Mouse (Mus musculus) intestine, embryonic 15.5 days (tissue): ENCODE measurements around the gene Kif6. TPM values are rescaled to one million over a fixed set of nuclear protein-coding genes. Genes with fewer than 3 reads are reported as not detected.

ENCODE experiments used
- ATAC-seq: fragments of 200-750 bp; cut with Nextera tagmentation; 2 replicates; pipeline ENCODE4 v1.8.0; 2017; ENCODE audit warnings: moderate TSS enrichment, moderate library complexity
- H3K27ac ChIP-seq: fragments of 300-500 bp; sonication (generic); 2 replicates; pipeline ENCODE4 v1.5.1; 2015; ENCODE audit warnings: mild to moderate bottlenecking, inconsistent platforms
- H3K27me3 ChIP-seq: fragments of 300-500 bp; sonication (generic); replicated peaks from 2 replicates; pipeline ENCODE4 v1.6.1; 2015; ENCODE audit warnings: inconsistent platforms
- H3K36me3 ChIP-seq: fragments of 300-500 bp; sonication (generic); 2 replicates; pipeline ENCODE4 v1.6.1; 2015; ENCODE audit warnings: inconsistent platforms
- H3K4me1 ChIP-seq: fragments of 300-500 bp; sonication (generic); replicated peaks from 2 replicates; pipeline ENCODE4 v1.6.1; 2015; ENCODE audit warnings: inconsistent platforms
- H3K4me2 ChIP-seq: fragments of 300-500 bp; sonication (generic); replicated peaks from 2 replicates; pipeline ENCODE4 v1.6.1; 2015; ENCODE audit warnings: mild to moderate bottlenecking, inconsistent platforms
- H3K4me3 ChIP-seq: fragments of 300-500 bp; sonication (generic); replicated peaks from 2 replicates; pipeline ENCODE4 v1.5.1; 2015; ENCODE audit warnings: inconsistent platforms
- H3K9ac ChIP-seq: fragments of 300-500 bp; sonication (generic); 2 replicates; pipeline ENCODE4 v1.6.1; 2015; ENCODE audit warnings: inconsistent platforms
- H3K9me3 ChIP-seq: fragments of 300-500 bp; sonication (generic); 2 replicates; pipeline ENCODE4 v1.6.1; 2016; ENCODE audit warnings: inconsistent platforms
- WGBS: fragments of 180-500 bp; shearing (Covaris S2); methylation state at CpG from one replicate; pipeline ENCODE4 v1.1.7; 2015; 5-methylcytosine and 5-hydroxymethylcytosine counted together
- polyA plus RNA-seq: library from polyadenylated mRNA; unstranded; fragments of >200 nt; fragmentation: Nextera tagmentation; extraction: Ambion mirVana; gene quantifications from 2 replicates; pipeline ENCODE4 v1.2.1, GENCODE M21; 2015

Gene Kif6
- polyA plus RNA-seq, 1 experiment from 2014 or later = 0.97 TPM

DNA sequence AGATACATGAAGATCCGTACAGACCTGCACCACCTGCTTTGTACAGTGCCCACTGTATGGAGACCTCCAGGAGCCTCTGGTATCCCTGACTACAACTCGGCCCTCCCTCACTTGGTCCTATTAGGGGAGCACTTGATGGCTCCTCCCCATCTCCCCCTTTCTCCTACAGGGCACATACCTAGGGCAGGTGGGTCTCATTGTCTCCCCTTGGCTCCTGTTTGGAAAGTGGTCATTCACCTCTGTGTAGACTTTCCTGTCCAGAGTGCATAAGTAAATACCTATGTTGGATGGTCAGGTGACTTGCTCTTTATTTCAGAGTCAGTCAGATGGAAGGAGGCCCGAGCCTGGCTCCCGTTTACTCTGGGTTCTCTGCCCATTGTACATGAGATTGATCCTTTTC is 308.5 kb downstream of the Kif6 start:
- WGBS = 77% methylated on average over 4 of the region's 4 CpGs
- Histone ChIP-seq H3K27me3 (no peaks in the 10 kb centered on the region), H3K9me3 (no peaks in the 10 kb centered on the region), H3K36me3 (no peaks in the 10 kb centered on the region), H3K27ac (no peak overlapping the region), H3K4me3 (no peak overlapping the region), H3K4me1 (no peaks in the 10 kb centered on the region), H3K9ac (no peak overlapping the region), H3K4me2 (no peak overlapping the region)
- ATAC-seq = no peak

DNA sequence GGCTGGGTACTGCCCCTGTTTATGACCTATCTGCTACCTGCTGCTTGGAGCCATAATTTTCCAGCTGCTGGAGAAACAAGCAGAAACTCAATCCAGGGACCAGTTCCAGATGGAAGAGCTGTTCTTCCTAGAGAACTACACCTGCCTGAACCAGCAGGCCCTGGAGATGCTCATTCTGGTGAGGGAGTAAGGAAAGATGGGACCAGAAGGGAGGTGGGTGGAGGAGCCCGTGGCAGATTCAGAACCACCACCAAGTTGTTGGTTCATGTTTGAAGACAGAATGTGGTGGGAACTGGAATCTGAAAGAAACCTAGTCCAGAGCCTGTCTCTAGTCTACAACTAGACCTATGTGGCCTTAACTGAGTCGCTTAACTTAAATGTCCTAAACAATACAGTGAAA is 312.7 kb downstream of the Kif6 start:
- Histone ChIP-seq H3K9me3 (no peaks in the 10 kb centered on the region), H3K9ac (no peak overlapping the region), H3K27me3 (no peaks in the 10 kb centered on the region), H3K4me3 (no peak overlapping the region), H3K27ac (no peak overlapping the region), H3K36me3 (no peaks in the 10 kb centered on the region), H3K4me2 (no peak overlapping the region), H3K4me1 (no peaks in the 10 kb centered on the region)
- WGBS = 78% methylated on average over 2 of the region's 2 CpGs
- ATAC-seq = no peak

DNA sequence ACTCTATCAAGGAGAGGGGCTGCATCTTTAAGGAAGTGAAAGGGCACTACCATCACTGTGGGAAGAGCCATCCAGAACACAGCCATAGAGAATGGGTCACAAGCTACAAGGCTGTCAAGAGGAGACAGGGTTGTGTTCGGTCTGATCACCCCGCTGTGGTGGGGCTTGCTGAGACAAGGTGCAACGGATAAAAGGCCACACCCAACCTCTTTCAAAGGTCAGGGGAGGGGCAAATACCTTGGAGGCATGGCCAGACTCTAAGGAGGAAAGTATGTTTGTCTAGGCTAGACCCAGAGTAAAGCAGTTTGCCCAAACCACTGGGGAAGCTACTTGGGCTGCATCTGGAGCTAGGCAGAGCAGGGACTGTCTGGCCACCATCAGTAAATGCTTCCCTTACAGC is 318.9 kb downstream of the Kif6 start:
- Histone ChIP-seq H3K36me3 (no peaks in the 10 kb centered on the region), H3K4me1 (no peaks in the 10 kb centered on the region), H3K27me3 (0 out of 2 replicates have a peak, but pooled peaks cover 2% of the 10 kb centered on the region), H3K4me3 (no peak overlapping the region), H3K4me2 (no peak overlapping the region), H3K9ac (no peak overlapping the region), H3K27ac (no peak overlapping the region), H3K9me3 (no peaks in the 10 kb centered on the region)
- WGBS = 63% methylated on average over 3 of the region's 3 CpGs
- no peak for ATAC-seq

DNA sequence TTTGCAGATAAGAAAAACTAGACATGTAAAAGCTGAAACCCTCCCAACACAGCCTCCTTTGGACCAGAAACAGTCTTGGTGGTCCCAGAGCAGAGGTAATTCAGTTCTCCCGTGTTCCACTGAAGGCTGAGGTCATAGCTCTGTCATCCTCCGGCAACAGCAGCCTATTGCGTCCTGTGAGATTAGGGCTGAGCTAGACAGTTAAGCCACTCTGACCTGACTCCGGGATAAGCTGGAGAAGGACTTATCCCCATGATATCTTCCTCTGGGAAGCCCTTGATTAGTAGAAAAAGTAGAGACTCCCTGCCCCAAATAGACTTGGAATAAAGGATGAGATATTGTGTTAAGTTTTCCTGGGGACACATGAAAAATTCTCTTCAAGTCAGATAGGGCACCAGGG is 319.6 kb downstream of the Kif6 start:
- no peak for ATAC-seq
- 52% methylated on average over 4 of the region's 4 CpGs for WGBS
- Histone ChIP-seq H3K4me2 (no peak overlapping the region), H3K36me3 (no peaks in the 10 kb centered on the region), H3K4me1 (no peaks in the 10 kb centered on the region), H3K9me3 (no peaks in the 10 kb centered on the region), H3K27me3 (0 out of 2 replicates have a peak, but pooled peaks cover 2% of the 10 kb centered on the region), H3K4me3 (no peak overlapping the region), H3K27ac (no peak overlapping the region), H3K9ac (no peak overlapping the region)

DNA sequence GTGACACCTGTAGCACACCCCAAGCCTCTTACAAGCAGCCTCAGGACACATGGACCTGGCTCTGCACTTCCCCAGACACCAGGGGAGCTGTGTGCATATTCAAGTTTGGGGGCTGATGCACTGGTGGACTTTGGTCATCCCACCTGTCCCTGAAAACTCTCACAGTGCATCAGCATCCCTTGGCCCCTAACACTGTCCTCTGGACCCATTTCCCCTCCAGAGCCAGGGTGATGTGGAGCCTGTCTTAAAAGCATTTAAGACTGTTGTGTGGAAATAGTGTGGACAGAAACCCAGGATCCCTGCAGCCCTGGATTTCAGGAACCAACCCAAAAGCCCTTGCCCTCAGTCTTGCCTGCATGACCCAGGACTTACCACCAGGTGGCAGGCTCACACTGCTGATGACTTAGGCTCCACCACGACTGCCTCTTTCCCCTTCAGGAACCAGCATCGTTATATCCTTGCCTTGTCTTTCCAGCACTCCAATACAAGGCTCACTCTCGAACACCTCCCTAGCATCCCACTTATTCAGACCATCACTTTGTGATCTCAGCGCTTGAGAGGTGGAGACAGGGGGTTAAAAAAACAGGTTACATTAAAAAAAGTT is 320.8 kb downstream of the Kif6 start:
- H3K4me2 ChIP-seq = no peak overlapping the region
- 3% methylated on average over 4 of the region's 4 CpGs for WGBS
- H3K4me3 ChIP-seq = no peak overlapping the region
- H3K27me3 ChIP-seq = 0 out of 2 replicates have a peak, but pooled peaks cover 2% of the 10 kb centered on the region
- no peaks in the 10 kb centered on the region for H3K36me3 ChIP-seq
- H3K9ac ChIP-seq = no peak overlapping the region
- peak; percentile 62 for ATAC-seq
- no peaks in the 10 kb centered on the region for H3K4me1 ChIP-seq
- H3K27ac ChIP-seq = no peak overlapping the region
- no peaks in the 10 kb centered on the region for H3K9me3 ChIP-seq

DNA sequence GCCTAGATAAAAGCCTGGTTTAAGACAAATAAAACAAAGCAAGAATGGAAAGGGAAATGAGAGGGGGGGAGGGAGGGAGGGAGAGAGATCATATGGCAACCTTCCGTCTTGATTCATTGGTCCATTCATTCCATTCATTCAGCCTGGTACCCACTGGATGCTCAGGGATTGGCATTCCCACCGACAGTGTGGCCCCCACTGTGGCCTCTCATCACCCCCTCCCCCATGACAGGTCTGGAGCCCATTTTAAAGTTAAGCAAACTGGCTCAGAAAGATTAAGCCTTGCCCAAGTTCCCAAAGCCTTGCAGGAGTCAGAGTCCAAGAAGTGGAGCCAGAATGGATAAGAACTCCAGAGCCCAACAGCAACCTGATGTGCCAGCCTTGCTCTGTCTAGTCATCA is 321.3 kb downstream of the Kif6 start:
- 37% methylated on average over 2 of the region's 2 CpGs for WGBS
- H3K36me3 ChIP-seq = no peaks in the 10 kb centered on the region
- H3K4me1 ChIP-seq = no peaks in the 10 kb centered on the region
- no peak overlapping the region for H3K4me3 ChIP-seq
- H3K9ac ChIP-seq = no peak overlapping the region
- H3K9me3 ChIP-seq = no peaks in the 10 kb centered on the region
- no peak overlapping the region for H3K4me2 ChIP-seq
- H3K27me3 ChIP-seq = 0 out of 2 replicates have a peak, but pooled peaks cover 2% of the 10 kb centered on the region
- ATAC-seq = no peak
- H3K27ac ChIP-seq = no peak overlapping the region

DNA sequence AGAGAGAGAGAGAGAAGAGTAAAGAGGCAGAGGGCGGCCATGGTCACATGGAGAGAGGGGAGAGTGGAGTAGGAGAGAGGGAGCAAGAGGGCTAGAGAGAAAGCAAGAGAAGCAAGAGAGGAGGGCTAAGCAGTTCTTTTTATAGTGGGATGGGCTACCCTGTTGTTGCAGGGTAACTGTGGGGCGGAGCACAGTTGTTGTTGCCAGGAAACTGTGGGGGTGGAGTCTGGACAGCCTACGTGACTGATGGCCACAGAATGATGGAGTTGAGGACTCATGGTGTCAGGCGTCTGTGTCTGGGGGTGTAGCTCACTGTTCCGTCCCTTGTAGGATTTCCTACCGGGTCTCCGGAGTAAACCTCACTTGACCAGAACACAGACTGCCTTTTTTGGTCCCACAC is 324.2 kb downstream of the Kif6 start:
- H3K4me2 ChIP-seq = no peak overlapping the region
- no peaks in the 10 kb centered on the region for H3K4me1 ChIP-seq
- no peak overlapping the region for H3K4me3 ChIP-seq
- 0 out of 2 replicates have a peak, but pooled peaks cover 1% of the 10 kb centered on the region for H3K27me3 ChIP-seq
- no peak overlapping the region for H3K27ac ChIP-seq
- H3K9ac ChIP-seq = no peak overlapping the region
- no peaks in the 10 kb centered on the region for H3K9me3 ChIP-seq
- ATAC-seq = no peak
- 72% methylated on average over 7 of the region's 7 CpGs for WGBS
- no peaks in the 10 kb centered on the region for H3K36me3 ChIP-seq

DNA sequence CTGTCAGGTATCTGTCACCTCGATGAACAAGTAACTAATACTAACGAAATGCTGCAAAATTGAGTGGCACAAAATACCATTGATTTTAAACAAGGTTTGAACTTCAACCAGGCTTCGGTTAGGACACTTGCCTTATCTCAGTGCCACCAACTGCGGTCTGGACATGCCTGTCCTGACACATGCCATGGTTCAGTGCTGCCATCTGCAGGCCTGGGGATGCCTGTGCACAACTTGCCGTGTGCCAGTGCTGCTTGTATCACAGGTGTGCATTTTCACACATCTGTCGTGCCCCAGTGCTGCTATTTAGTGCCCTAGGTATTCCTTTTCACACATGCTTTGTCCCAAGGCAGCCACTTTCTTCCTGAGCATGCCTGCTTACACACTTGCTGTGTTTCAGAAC is 327.7 kb downstream of the Kif6 start:
- H3K36me3 ChIP-seq = no peaks in the 10 kb centered on the region
- WGBS = 64% methylated on average over 6 of the region's 6 CpGs
- no peak for ATAC-seq
- H3K27ac ChIP-seq = no peak overlapping the region
- H3K4me3 ChIP-seq = no peak overlapping the region
- H3K27me3 ChIP-seq = no peaks in the 10 kb centered on the region
- H3K4me2 ChIP-seq = no peak overlapping the region
- H3K4me1 ChIP-seq = no peaks in the 10 kb centered on the region
- H3K9me3 ChIP-seq = no peaks in the 10 kb centered on the region
- no peak overlapping the region for H3K9ac ChIP-seq

DNA sequence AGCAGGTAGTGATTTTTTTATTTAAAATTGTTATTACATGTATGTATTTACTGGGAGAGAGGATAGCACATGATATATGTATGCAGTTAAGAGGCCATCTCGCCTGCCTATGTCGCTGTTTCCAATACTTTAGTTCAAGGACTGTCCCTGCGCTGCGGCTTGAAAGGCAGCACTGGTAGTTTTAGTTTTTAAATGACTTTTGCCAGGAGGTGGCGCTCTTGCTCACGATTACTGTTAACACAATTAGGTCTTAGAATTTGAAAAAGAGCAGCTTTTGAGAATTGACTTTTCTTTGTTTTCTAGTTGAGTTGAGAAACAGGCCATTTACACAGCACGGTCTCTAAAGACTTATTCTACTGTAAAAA is 336.5 kb downstream of the Kif6 start:
- ATAC-seq = no peak
- Histone ChIP-seq H3K9me3 (no peaks in the 10 kb centered on the region), H3K4me2 (peak overlapping the region; percentile 47), H3K36me3 (no peaks in the 10 kb centered on the region), H3K27me3 (no peaks in the 10 kb centered on the region), H3K4me3 (0 out of 2 replicates have a peak overlapping the region, but pooled peaks have one; percentile 6), H3K9ac (no peak overlapping the region), H3K27ac (0 out of 2 replicates have a peak overlapping the region, but pooled peaks have one; percentile 23), H3K4me1 (no peaks in the 10 kb centered on the region)
- WGBS = 9% methylated on average over 7 of the region's 7 CpGs

DNA sequence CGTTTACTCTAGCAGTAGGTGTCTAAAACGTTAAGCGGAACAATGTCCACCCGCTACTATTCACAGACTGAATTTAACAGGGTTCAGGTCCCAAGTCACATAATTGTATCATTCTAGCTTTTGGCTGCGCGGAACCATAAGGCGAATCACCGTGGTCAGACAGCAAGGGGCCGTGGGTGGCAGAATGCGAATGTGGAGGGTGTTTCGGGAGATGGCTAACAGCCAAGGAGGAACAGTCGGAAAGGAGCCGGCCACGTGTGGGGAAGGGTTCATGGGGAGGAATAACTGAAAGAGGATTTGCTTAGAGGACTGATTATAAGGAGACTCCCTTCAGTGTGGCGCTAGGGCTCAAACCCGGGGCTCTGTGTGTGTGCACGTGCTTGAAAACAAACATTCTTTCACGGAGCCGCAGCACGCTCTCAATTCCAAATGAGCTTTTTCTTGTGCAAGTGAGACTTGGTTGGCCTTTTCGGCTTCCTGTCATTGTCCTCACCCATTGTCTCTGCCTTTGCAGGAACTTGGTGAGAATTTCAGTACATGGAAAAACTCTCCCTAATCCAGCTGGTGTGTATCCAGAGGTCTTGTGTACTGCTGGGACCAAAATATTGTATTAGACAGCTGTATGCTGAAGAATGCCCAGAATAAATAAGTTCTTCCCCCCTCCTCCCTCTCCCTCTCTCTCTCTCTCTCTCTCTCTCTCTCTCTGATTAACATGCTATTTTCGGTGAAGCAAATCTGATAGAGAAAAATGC is 337.1 kb downstream of the Kif6 start:
- Histone ChIP-seq H3K27ac (peak overlapping the region; percentile 23; the same call in 1 of the 2 replicates), H3K4me2 (peak overlapping the region; percentile 47), H3K4me1 (no peaks in the 10 kb centered on the region), H3K27me3 (no peaks in the 10 kb centered on the region), H3K9ac (no peak overlapping the region), H3K4me3 (0 out of 2 replicates have a peak overlapping the region, but pooled peaks have one; percentile 6), H3K36me3 (no peaks in the 10 kb centered on the region), H3K9me3 (no peaks in the 10 kb centered on the region)
- peak; percentile 43; the same call in 1 of the 2 replicates for ATAC-seq
- WGBS = 40% methylated on average over 22 of the region's 22 CpGs

DNA sequence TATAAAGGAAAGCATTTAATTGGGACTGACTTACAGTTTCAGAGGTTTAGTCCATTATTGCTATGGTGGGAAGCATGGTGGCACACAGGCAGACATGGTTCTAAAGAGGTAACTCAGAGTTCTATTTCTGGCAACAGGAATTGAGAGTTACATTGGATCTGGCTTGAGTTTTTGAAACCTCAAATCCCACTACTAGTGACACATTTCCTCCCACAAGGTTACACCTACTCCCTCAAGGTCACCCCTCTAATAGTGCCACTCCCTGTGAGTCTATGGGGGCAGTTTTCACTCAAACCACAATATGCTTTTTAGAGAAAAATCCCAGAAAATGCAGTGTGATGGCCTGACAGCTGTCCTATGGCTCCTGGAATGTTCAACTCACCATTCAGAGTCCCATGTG is 344.1 kb downstream of the Kif6 start:
- no peak for ATAC-seq
- H3K27me3 ChIP-seq = no peaks in the 10 kb centered on the region

More for the DNA sequence above, 344.1 kb downstream of the Kif6 start:
- no peak overlapping the region for H3K27ac ChIP-seq
- H3K4me2 ChIP-seq = no peak overlapping the region
- no peaks in the 10 kb centered on the region for H3K9me3 ChIP-seq
- no peaks in the 10 kb centered on the region for H3K36me3 ChIP-seq
- H3K4me3 ChIP-seq = no peak overlapping the region
- H3K4me1 ChIP-seq = no peaks in the 10 kb centered on the region
- no peak overlapping the region for H3K9ac ChIP-seq
